Mouse (Mus musculus) limb, embryonic 10.5 days (tissue): ENCODE results near the gene Olfr319. TPM values are rescaled to one million over a fixed set of nuclear protein-coding genes. Genes with fewer than 3 reads are reported as not detected.
"Not testable (repeated sequence)": the region's sequence is repeated elsewhere in the genome, so short reads cannot be mapped to it uniquely, and the experiment has no call there.

Experiments used
- DNase-seq: peaks from one replicate; pipeline ENCODE4 v3.0.0-alpha.2; 2017; ENCODE audit warnings: low spot score
- H3K27ac ChIP-seq: fragments of 300-500 bp; sonication (generic); 2 replicates; pipeline ENCODE4 v1.5.1; 2016; ENCODE audit warnings: mild to moderate bottlenecking
- H3K27me3 ChIP-seq: fragments of 300-500 bp; sonication (generic); 2 replicates; pipeline ENCODE4 v1.6.1; 2016; ENCODE audit warnings: low read depth, mild to moderate bottlenecking; ENCODE audit not compliant: poor library complexity, severe bottlenecking
- H3K36me3 ChIP-seq: fragments of 300-500 bp; sonication (generic); 2 replicates; pipeline ENCODE4 v1.6.1; 2016; ENCODE audit warnings: mild to moderate bottlenecking, moderate library complexity
- H3K4me1 ChIP-seq: fragments of 300-500 bp; sonication (generic); 2 replicates; pipeline ENCODE4 v1.6.1; 2016
- H3K4me3 ChIP-seq: fragments of 300-500 bp; sonication (generic); 2 replicates; pipeline ENCODE4 v1.5.1; 2016; ENCODE audit warnings: mild to moderate bottlenecking, moderate library complexity
- H3K9me3 ChIP-seq: fragments of 300-500 bp; sonication (generic); replicated peaks from 2 replicates; pipeline ENCODE4 v1.6.1; 2016; ENCODE audit warnings: mild to moderate bottlenecking
- WGBS: fragments of 180-500 bp; shearing (Covaris S2); methylation state at CpG from one replicate; pipeline ENCODE4 v1.1.7; 2016; 5-methylcytosine and 5-hydroxymethylcytosine counted together
- polyA plus RNA-seq: library from polyadenylated mRNA; unstranded; fragments of >200 nt; fragmentation: Nextera tagmentation; extraction: Ambion mirVana; gene quantifications from 2 replicates; pipeline ENCODE4 v1.2.1, GENCODE M21; 2016

Gene Olfr319
- not detected in 2 replicates for polyA plus RNA-seq

DNA sequence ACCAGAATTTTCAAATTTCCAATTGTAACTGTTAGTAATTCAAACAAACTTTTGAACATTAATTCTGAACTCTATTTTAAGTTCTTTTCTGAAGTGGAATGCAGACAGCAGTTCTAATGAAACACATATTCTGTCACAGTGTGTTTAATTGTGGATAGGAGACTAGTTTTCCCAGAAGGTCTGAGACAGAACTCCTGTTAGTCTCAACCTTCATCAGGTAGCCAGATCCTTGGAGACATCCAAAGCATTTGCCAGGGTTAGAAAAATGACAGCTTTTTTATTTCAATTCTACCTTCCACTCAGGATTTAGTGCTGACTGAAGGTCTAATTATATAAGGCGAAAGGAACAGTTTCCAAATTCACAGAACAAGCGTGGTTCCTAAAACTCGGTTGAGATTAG is at the start of gene Olfr319:
Gene Olfr319 (plus strand): TSS at position 301 of the 400 bp plus-strand sequence.
- peaks cover 4% of the 10 kb centered on the region; the same call in 1 of the 2 replicates for H3K9me3 ChIP-seq
- H3K36me3 ChIP-seq, result no peaks in the 10 kb centered on the region
- no peaks in the 10 kb centered on the region for H3K27me3 ChIP-seq
- WGBS, result 85% methylated on average over 3 of the region's 3 CpGs
- H3K4me3 ChIP-seq, result no peak within 1 kb of the TSS
- no peaks in the 10 kb centered on the region for H3K4me1 ChIP-seq
- no peak within 1 kb of the TSS for H3K27ac ChIP-seq
- no peak for DNase-seq

DNA sequence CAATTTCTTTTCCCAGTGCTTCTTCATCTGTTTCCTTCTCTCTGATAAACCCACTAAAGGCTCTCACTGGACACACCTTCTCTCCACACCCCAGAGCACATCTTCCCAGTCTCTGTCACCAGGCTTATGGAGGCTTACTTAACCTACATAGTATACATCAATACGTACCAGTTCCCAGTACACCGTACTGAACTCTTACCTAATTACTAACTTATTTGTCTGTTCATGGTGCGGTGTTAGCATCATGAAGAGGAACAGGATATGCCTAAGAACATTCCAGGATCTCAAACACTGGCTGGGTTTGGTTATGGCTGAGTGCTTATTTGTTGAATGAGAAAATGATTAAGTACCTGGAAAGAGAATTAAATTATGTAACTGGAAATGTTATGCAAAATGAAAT is 43.8 kb upstream of the Olfr319 start:
- 91% methylated on average over 3 of the region's 3 CpGs for WGBS
- Histone ChIP-seq H3K27ac (no peak overlapping the region), H3K4me1 (no peaks in the 10 kb centered on the region), H3K4me3 (no peak overlapping the region), H3K27me3 (no peaks in the 10 kb centered on the region), H3K9me3 (no peaks in the 10 kb centered on the region), H3K36me3 (no peaks in the 10 kb centered on the region)
- DNase-seq, result no peak

DNA sequence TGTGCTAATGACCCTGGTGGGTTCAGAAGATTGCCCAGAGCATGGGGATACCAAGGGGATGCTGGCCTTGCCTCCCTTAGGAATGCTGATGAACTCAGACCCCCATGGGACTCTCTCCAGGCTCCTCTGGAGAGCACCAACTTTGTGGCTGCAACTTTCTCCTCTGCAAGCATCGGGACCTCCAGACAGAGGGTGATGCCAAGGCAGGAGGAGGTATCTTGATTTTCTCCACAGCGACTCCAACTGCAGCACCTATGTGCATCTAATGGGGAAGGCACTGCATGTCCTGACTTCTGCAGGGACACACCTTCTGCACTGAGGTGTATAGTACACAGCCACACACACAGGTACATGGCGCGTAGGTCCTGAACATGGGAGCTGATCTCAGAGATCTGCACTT is 40.4 kb upstream of the Olfr319 start, which contains the start of gene Olfr322:
Gene Olfr322 (plus strand): TSS at position 187 of the 400 bp plus-strand sequence.
- H3K27me3 ChIP-seq, result no peaks in the 10 kb centered on the region
- no peaks in the 10 kb centered on the region for H3K4me1 ChIP-seq
- DNase-seq, result no peak
- no peak within 1 kb of the TSS for H3K4me3 ChIP-seq
- H3K27ac ChIP-seq, result no peak within 1 kb of the TSS
- no peaks in the 10 kb centered on the region for H3K36me3 ChIP-seq
- no peaks in the 10 kb centered on the region for H3K9me3 ChIP-seq
- WGBS, result 87% methylated on average over 4 of the region's 4 CpGs

DNA sequence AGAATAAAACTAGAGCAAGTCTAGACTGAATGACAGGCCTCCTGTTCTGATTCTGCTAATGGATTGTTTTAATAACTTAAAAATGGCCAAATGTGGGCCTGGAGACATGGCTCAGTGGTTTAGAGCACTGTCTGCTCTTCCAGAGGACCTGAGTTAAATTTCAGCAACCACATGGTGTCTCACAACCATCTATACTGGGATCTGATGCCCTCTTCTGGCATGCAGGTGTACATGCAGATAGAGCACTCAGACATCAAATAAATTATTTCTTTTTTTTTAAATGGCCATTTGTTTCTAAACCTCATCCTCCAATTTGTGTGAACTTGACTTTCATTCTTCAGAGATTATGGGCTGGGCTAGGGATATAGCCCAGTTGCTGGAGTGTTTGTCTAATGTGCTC is 29.7 kb upstream of the Olfr319 start:
- H3K9me3 ChIP-seq, result no peaks in the 10 kb centered on the region
- no peak overlapping the region for H3K27ac ChIP-seq
- no peak for DNase-seq
- H3K4me1 ChIP-seq, result no peaks in the 10 kb centered on the region
- no peaks in the 10 kb centered on the region for H3K36me3 ChIP-seq
- no peak overlapping the region for H3K4me3 ChIP-seq
- no peaks in the 10 kb centered on the region for H3K27me3 ChIP-seq

DNA sequence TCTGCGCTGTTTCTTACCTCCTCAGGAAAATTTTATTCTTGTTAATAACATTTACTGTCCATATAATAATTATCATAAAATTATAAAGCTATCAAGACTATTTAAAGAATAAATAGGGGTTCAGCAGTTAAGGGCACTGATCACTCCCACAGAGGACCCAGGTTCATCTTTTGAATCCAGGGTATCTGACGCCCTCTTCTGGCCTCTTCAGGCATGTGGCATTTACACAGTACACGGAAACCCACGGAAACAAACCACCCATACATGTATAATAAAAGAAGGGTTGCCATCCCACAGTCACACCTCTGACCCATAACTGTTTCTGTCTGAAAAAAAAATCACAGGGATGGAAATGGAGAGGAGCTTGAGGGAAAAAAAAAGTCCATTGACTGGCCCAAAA is 27.1 kb upstream of the Olfr319 start:
- Histone ChIP-seq H3K4me3 (no peak overlapping the region), H3K9me3 (no peaks in the 10 kb centered on the region), H3K27me3 (no peaks in the 10 kb centered on the region), H3K4me1 (no peaks in the 10 kb centered on the region), H3K27ac (no peak overlapping the region), H3K36me3 (no peaks in the 10 kb centered on the region)
- 59% methylated on average over 4 of the region's 4 CpGs for WGBS
- DNase-seq, result no peak

DNA sequence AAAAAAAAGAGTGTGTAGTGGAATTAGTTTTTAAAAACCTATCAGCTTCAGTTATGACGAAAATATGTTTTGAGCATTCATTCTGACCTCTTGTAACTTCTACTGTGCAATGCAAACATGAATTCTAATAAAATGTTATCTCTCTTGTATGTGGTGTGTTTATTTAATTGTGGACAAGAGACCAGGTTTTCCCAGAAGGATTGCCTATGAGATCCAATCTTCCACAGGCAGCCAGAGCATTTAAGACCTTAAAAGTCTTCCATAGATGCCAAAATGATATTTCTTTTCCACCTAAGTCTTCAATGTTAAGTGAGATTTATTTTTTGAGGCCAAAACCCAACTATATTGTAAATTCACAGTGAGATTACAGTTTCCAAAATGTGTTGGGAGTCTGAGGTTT is 18.2 kb upstream of the Olfr319 start, which contains the start of gene Olfr320:
Gene Olfr320 (plus strand): TSS at position 301 of the 400 bp plus-strand sequence.
- no peaks in the 10 kb centered on the region for H3K9me3 ChIP-seq
- 86% methylated on average over 1 of the region's 1 CpGs for WGBS
- H3K36me3 ChIP-seq, result no peaks in the 10 kb centered on the region
- H3K27me3 ChIP-seq, result no peaks in the 10 kb centered on the region
- no peak for DNase-seq
- H3K27ac ChIP-seq, result no peak within 1 kb of the TSS
- no peaks in the 10 kb centered on the region for H3K4me1 ChIP-seq
- H3K4me3 ChIP-seq, result no peak within 1 kb of the TSS

DNA sequence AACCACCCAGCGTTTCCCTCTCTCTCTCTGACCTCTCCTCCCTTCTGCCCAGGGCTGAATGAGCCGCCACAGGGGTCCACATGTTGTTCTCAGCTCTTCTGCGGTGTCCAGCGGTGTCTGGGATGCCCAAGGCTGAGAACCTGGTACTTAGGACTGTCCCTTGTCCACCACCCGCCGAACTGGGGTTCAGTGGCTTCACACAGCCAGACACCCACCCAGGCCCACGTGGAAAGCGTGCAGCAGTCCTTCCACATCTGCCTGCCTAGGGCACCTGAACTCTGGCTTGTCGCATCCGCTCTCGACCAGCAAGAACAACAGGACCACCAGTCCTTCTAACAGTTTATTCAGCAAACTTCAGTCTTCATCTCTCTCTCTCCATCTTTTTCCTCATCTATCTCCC is 10.1 kb downstream of the Olfr319 start:
- 85% methylated on average over 11 of the region's 11 CpGs for WGBS
- Histone ChIP-seq H3K36me3 (no peaks in the 10 kb centered on the region), H3K9me3 (no peaks in the 10 kb centered on the region), H3K4me1 (no peaks in the 10 kb centered on the region), H3K27me3 (no peaks in the 10 kb centered on the region), H3K4me3 (no peak overlapping the region), H3K27ac (no peak overlapping the region)
- DNase-seq, result no peak

DNA sequence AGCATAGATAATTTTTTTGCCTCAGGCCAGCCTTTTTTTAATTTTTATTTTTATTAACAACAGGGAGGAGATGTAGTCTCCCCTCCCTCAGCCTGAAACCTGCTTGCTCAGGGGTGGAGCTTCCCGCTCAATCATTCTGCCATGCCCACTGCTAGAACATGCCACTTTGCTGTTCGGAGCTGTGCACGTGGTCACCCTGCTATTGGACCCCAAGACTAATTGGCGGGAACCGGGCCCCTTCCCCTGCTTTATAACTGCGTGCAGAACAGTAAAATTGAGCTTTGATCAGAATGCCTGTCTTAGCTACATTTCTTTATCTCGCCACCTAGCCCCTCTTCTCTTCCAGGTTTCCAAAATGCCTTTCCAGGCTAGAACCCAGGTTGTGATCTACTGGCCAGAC is 18.8 kb downstream of the Olfr319 start:
- 95% methylated on average over 7 of the region's 7 CpGs for WGBS
- not testable (repeated sequence) for H3K9me3 ChIP-seq, H3K27ac ChIP-seq, DNase-seq, H3K36me3 ChIP-seq, H3K27me3 ChIP-seq, H3K4me3 ChIP-seq, H3K4me1 ChIP-seq

DNA sequence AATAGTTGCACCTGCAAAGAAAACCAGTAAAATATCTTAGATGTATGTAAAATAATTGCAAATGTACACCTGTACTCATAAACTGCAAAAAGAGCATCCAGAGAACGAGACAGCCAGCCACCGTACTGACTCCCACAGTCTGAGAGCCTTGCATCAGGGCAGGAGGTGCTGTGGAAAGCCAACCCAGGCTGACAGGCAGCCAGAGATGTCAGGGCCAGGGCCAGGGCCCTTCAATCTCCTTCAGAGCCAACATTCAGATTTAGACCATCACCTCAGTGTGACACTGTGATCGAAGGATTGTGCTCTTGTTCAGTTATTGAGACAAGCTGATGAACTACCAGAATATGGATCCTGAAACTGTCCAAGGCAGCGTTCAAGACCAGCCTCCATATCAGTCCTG is 20.7 kb downstream of the Olfr319 start:
- no peak for DNase-seq
- 95% methylated on average over 4 of the region's 4 CpGs for WGBS
- Histone ChIP-seq H3K36me3 (no peaks in the 10 kb centered on the region), H3K4me3 (no peak overlapping the region), H3K27ac (no peak overlapping the region), H3K4me1 (no peaks in the 10 kb centered on the region), H3K27me3 (no peaks in the 10 kb centered on the region), H3K9me3 (no peaks in the 10 kb centered on the region)

DNA sequence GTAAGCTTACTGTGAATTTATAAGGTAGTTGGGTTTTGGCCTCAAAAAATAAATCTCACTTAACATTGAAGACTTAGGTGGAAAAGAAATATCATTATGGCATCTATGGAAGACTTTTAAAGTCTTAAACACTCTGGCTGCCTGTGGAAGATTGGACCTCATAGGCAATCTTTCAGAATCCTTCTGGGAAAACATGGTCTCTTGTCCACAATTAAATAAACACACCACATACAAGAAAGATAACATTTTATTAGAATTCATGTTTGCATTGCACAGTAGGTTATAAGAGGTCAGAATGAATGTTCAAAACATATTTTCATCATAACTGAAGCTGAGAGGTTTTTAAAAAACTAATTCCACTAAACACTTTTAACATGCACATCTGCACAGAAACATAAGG is 25.0 kb downstream of the Olfr319 start, which contains the start of gene Olfr318:
Gene Olfr318 (minus strand): TSS at position 101 of the 400 bp plus-strand sequence.
- no peaks in the 10 kb centered on the region for H3K27me3 ChIP-seq
- H3K36me3 ChIP-seq, result no peaks in the 10 kb centered on the region
- H3K4me1 ChIP-seq, result no peaks in the 10 kb centered on the region
- no peak within 1 kb of the TSS for H3K27ac ChIP-seq
- no peak within 1 kb of the TSS for H3K4me3 ChIP-seq
- H3K9me3 ChIP-seq, result no peaks in the 10 kb centered on the region
- no peak for DNase-seq

DNA sequence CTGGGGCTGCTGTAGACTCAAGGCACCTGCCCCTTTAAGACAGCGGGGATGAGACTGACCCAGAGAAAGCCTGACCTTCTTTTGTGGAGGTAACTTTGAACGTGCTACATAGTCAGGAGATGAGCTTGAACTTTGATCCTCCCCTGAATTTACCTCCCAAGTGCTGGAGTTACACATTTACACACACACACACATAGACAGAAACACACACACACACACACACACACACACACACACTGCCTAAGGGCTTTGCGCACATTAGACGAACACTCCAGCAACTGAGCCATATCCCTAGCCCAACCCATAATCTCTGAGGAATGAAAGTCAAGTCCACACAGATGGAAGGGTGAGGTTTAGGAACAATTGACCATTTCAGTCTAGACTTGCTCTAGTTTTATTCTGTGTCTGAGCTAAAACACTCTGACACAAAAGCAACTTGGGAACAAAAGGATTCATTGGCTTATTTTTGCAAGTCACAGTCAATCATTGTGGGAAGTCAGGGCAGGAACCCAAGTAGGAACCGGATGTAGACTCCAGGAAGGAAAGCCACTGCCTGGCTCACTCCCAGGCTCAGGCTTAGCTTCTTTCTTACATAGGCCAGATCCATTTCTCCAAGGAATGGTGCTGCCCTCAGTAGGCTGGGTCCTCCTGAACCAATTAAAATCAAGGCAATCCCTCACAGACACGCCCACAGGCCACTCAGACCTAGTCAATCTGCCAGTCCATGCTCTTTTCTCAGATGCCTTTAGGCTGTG is 29.1 kb downstream of the Olfr319 start:
- H3K9me3 ChIP-seq, H3K36me3 ChIP-seq, H3K27me3 ChIP-seq, H3K4me1 ChIP-seq, H3K27ac ChIP-seq, DNase-seq, H3K4me3 ChIP-seq: not testable (repeated sequence)
- WGBS, result 83% methylated on average over 6 of the region's 6 CpGs

DNA sequence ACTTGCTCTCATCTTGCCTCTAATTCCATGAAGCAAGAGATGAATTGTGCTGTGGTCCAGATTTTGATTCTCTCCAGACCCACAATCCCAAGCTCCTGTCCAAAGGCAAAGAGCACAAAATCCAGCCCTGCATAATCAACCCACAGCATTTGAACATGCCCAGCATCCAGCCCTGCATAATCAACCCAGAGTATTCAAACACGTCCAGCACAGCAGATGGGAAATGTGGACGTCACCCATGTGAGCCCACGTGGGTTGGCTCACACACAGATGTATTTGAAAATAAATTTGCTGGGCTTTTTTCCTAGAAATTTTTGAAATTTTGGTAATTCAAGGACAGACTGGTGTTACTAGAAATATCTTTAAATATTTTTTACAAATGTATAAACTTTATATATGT is 34.4 kb downstream of the Olfr319 start:
- no peak overlapping the region for H3K27ac ChIP-seq
- no peaks in the 10 kb centered on the region for H3K36me3 ChIP-seq
- DNase-seq, result no peak
- WGBS, result 79% methylated on average over 3 of the region's 3 CpGs
- no peaks in the 10 kb centered on the region for H3K4me1 ChIP-seq
- H3K9me3 ChIP-seq, result no peaks in the 10 kb centered on the region
- no peaks in the 10 kb centered on the region for H3K27me3 ChIP-seq
- no peak overlapping the region for H3K4me3 ChIP-seq

DNA sequence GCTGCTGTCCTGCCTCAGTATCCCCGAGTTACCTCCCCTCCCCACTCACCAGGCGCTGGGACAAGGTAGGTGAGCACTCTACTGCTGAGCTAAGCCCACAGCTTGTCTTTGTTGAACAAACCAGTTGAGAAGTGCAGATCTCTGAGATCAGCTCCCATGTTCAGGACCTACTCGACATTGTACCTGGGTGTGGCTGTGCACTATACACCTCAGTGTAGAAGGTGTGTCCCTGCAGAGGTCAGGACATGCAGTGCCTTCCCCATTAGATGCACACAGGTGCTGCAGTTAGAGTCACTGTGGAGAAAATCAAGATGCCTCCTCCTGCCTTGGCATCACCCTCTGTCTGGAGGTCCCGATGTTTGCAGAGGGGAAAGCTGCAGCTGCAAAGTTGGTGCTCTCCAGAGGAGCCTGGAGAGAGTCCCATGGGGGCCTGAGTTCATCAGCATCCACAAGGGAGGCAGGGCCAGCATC is 39.9 kb downstream of the Olfr319 start, which contains the start of gene Olfr317:
Gene Olfr317 (minus strand): TSS at position 421 of the 471 bp plus-strand sequence.
- H3K4me3 ChIP-seq, result no peak within 1 kb of the TSS
- no peaks in the 10 kb centered on the region for H3K9me3 ChIP-seq
- WGBS, result 75% methylated on average over 4 of the region's 4 CpGs
- no peak for DNase-seq
- H3K27ac ChIP-seq, result no peak within 1 kb of the TSS
- H3K4me1 ChIP-seq, result no peaks in the 10 kb centered on the region
- no peaks in the 10 kb centered on the region for H3K27me3 ChIP-seq
- H3K36me3 ChIP-seq, result no peaks in the 10 kb centered on the region
